Mouse (Mus musculus): ENCODE data around the gene Olfr556. TPM values are rescaled to one million over a fixed set of nuclear protein-coding genes. Genes with fewer than 3 reads are reported as not detected.

Gene Olfr556
- total RNA-seq, 2 experiments from 2014 or later, result not detected

- Histone ChIP-seq H3K4me3 (no peak overlapping the region), H3K27ac (no peak overlapping the region)
- TF ChIP-seq CTCF (IDR thresholded peaks at IDR 0.05), result no peak
- DNase-seq, result no peak
- intact Hi-C loops (cut with DNase I), result no loop called here
Observed at GRCm38 (mm10) chr7:102698461-102698860, 33.8 kb downstream of the Olfr556 start.

GRCm38 (mm10) chr7:102701915-102702314 is 37.2 kb downstream of the Olfr556 start, which contains the start of gene Olfr558:
Olfr558 (plus strand) TSS chr7:102702215.
- intact Hi-C loops (cut with DNase I), result no loop called here
- Histone ChIP-seq H3K27ac (peak within 1 kb of the TSS; percentile 53; the same call in 1 of the 2 replicates), H3K4me3 (peak within 1 kb of the TSS; percentile 46)
- no peak for TF ChIP-seq CTCF (IDR thresholded peaks at IDR 0.05)
- DNase-seq, result no peak

GRCm38 (mm10) chr7:102718970-102719369 is 54.3 kb downstream of the Olfr556 start, which contains the start of gene Olfr33:
Olfr33 (minus strand) TSS chr7:102719070.
- intact Hi-C loops (cut with DNase I), result no loop called here
- no peak for TF ChIP-seq CTCF (IDR thresholded peaks at IDR 0.05)
- H3K4me3 ChIP-seq, result no peak within 1 kb of the TSS
- no peak for DNase-seq
- no peak within 1 kb of the TSS for H3K27ac ChIP-seq

Other genes starting within 250 kb of the Olfr556 start
- gene Rrm1, start 223.2 kb upstream of the Olfr556 start, total RNA-seq (2021), result 10 to 100 TPM; 15.3 to 21.8 TPM
- gene Olfr543, start 183.2 kb upstream of the Olfr556 start, total RNA-seq (2021), result not detected
- gene Olfr544, start 176.6 kb upstream of the Olfr556 start, total RNA-seq (2021), result not detected
- gene Olfr545, start 165.3 kb upstream of the Olfr556 start, total RNA-seq (2021), result not detected
- gene Olfr547, start 130.2 kb upstream of the Olfr556 start, total RNA-seq (2021), result not detected
- not detected for gene Olfr548-ps1, start 124.0 kb upstream of the Olfr556 start, total RNA-seq (2021)
- not detected for gene Olfr549, start 115.0 kb upstream of the Olfr556 start, total RNA-seq (2021)
- gene Trim21, start 99.4 kb upstream of the Olfr556 start, total RNA-seq (2021), result 1 to 10 TPM; 2.4 to 3.4 TPM
- gene Olfr550, start 93.5 kb upstream of the Olfr556 start, total RNA-seq (2021), result under 1 TPM in 1 of 2 experiments, not detected in 1; 0.17 TPM
- not detected for gene Olfr551, start 73.0 kb upstream of the Olfr556 start, total RNA-seq (2021)
- under 1 TPM; 0.06 to 0.20 TPM for gene Olfr552, start 67.1 kb upstream of the Olfr556 start, total RNA-seq (2021)
- not detected for gene Olfr553, start 46.7 kb upstream of the Olfr556 start, total RNA-seq (2021)
- gene Olfr554, start 26.5 kb upstream of the Olfr556 start, total RNA-seq (2021), result not detected
- gene Olfr555, start 6.1 kb upstream of the Olfr556 start, total RNA-seq (2021), result not detected
- 1 to 10 TPM; 4.0 to 4.8 TPM for gene Trim68, start 22.4 kb downstream of the Olfr556 start, total RNA-seq (2021)
- not detected for gene Olfr557, start 31.0 kb downstream of the Olfr556 start, total RNA-seq (2021)
- gene Olfr558, start 37.3 kb downstream of the Olfr556 start, total RNA-seq (2021), result 1 to 10 TPM; 1.4 to 1.5 TPM
- gene Olfr33, start 54.2 kb downstream of the Olfr556 start, total RNA-seq (2021), result not detected
- gene Olfr559, start 62.6 kb downstream of the Olfr556 start, total RNA-seq (2021), result not detected
- not detected for gene Olfr560, start 94.5 kb downstream of the Olfr556 start, total RNA-seq (2021)
- under 1 TPM; 0.33 to 0.61 TPM for gene Olfr78, start 94.6 kb downstream of the Olfr556 start, total RNA-seq (2021)
- gene Olfr561, start 106.3 kb downstream of the Olfr556 start, total RNA-seq (2021), result not detected
- not detected for gene Olfr564, start 138.6 kb downstream of the Olfr556 start, total RNA-seq (2021)
- not detected for gene Olfr566, start 193.9 kb downstream of the Olfr556 start, total RNA-seq (2021)
- not detected for gene Olfr568, start 212.2 kb downstream of the Olfr556 start, total RNA-seq (2021)
- not detected for gene Olfr569, start 226.0 kb downstream of the Olfr556 start, total RNA-seq (2021)
- not detected for gene Olfr570, start 229.7 kb downstream of the Olfr556 start, total RNA-seq (2021)